Mouse (Mus musculus): ENCODE results near the gene Nbr1. TPM values are rescaled to one million over a fixed set of nuclear protein-coding genes. Genes with fewer than 3 reads are reported as not detected.
A peak's percentile ranks its signal among the peaks of the same experiment; 100 is the strongest.
"Not testable (repeated sequence)": the region's sequence is repeated elsewhere in the genome, so short reads cannot be mapped to it uniquely, and the experiment has no call there.

Nbr1 gene
- total RNA-seq, 2 experiments from 2014 or later = 89.9 to 101 TPM

- intact Hi-C loops (cut with DNase I) = no loop called here
Observed at GRCm38 (mm10) chr11:101582054-101583035, 30.4 kb downstream of the Nbr1 start, which contains the start of gene Tmem106a. TSS of gene Tmem106a (plus strand) at chr11:101582242.

GRCm38 (mm10) chr11:101583205-101583604 is 31.3 kb downstream of the Nbr1 start:
- intact Hi-C loops (cut with DNase I) = no loop called here
- DNase-seq (ENCODE audit: low spot score) = no peak

More at GRCm38 (mm10) chr11:101582054-101583035, 30.4 kb downstream of the Nbr1 start, which contains the start of gene Tmem106a:
- peak; percentile 26 for DNase-seq (ENCODE audit: low spot score)

GRCm38 (mm10) chr11:101585031-101585430 is 33.1 kb downstream of the Nbr1 start:
- intact Hi-C loops (cut with DNase I); DNase-seq (ENCODE audit: low spot score): not testable (repeated sequence)

DNA sequence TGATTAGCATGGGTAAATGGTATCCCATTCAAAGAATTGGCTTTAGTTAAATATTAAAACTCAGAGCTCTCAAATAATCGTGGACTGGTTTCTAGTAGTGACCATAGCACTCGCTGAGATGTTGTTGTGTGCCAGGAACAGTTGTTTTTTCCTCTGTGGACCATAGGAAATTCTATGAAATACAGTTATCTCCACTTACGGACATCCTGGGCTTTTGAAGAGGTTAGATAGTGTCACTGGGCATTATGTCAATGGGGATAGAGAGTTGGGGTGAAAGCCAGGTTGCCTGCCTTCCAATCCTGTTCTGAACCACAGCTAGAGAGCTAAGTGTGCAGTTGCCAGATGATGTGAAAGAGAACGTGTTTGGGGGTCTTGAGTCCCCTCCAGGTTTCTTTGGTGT is 33.9 kb downstream of the Nbr1 start:
- no peak for DNase-seq (ENCODE audit: low spot score)
- intact Hi-C loops (cut with DNase I) = no loop called here

DNA sequence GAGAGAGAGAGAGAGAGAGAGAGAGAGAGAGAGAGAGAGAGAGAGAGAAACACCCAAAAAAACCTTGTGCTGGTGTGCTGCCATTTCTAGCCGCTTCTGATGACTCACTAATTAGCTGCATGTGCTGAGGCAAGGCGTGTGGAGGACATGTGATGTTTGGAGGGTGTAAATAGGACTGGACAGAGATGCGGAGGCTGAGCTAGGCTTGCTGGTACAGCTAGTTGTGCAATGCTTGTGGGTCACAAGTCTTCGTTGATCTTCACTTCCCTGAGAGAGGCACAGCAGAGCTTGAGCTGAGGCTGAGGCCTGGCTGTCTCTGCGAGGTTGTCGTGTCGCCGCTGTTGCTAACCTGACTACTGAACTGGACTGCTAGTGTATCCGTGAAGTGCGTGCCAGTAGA is 35.7 kb downstream of the Nbr1 start:
- intact Hi-C loops (cut with DNase I) = no loop called here
- no peak for DNase-seq (ENCODE audit: low spot score)

DNA sequence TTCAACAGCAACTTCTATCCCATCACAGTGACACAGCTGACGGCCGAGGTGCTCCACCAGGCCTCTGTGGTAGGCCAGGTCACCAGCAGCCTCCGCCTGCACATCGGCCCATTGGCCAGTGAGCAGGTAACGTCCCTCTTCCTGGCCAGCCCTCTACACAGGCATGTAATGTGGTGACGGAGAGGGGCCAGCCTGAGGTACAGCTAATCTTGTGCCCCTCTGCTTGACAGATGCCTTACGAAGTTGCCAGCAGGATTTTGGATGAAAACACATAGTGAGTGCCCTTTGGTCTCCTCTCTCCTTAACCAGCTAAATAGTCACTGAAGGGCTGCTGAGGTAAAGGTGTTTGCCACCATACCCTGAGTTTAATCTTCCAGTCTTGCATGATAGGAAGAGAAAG is 36.9 kb downstream of the Nbr1 start:
- intact Hi-C loops (cut with DNase I) = no loop called here
- no peak for DNase-seq (ENCODE audit: low spot score)

GRCm38 (mm10) chr11:101589444-101589843 is 37.5 kb downstream of the Nbr1 start:
- intact Hi-C loops (cut with DNase I) = no loop called here
- DNase-seq (ENCODE audit: low spot score) = no peak

DNA sequence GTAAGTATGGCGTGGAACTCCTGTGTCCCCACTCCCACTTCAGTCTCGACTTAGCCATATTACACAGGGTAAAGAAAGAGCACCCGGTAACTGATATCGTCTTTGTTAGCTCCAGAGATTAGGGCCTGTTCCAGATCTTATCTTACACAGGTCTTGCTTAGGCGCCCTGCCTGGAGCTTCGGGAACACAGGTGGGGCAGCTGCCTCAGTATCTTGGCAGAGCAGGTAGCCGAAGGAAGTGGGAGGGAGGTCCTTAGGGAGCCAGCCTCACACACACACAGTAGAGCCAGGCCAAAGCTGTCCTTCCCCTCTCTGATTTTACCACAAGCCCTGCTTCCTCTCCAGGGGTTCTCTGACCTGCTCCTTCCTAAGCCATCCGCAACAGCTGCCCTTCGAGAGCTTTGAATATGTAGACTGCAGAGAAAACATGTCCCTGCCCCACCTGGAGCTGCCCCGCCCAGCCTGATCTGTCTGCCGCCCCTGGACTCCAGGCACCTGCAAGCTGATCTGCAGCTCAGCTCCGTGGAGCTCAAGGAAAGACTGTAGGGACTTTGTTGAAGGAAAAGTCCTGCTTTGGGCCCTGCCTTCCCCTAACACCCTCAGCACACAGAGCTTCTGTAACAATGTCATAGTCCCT is 38.2 kb downstream of the Nbr1 start:
- DNase-seq (ENCODE audit: low spot score) = no peak
- intact Hi-C loops (cut with DNase I) = no loop called here

DNA sequence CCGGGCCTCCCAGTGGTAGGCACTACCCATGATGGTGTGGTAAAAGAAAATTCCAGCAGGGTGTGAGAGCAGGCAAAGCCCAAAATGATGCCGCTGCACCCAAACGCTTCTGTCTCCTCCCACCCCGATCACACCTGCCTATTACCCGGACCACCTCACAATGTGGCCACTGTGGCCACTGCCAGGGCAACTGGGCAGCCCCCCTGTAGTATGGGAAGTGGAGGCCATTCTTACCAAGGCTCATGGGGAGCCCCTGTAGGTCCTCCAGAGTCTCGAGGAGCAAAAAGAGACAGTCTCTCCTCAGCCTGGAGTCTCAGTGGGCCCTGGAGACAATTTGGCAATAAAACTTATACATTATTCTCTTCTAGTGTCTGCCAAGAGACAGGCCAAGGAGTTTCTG is 47.2 kb downstream of the Nbr1 start, which contains the start of gene Gm11634:
Gm11634 (minus strand) TSS at position 101 of the 400 bp plus-strand sequence.
- intact Hi-C loops (cut with DNase I) = no loop called here
- DNase-seq (ENCODE audit: low spot score) = no peak

DNA sequence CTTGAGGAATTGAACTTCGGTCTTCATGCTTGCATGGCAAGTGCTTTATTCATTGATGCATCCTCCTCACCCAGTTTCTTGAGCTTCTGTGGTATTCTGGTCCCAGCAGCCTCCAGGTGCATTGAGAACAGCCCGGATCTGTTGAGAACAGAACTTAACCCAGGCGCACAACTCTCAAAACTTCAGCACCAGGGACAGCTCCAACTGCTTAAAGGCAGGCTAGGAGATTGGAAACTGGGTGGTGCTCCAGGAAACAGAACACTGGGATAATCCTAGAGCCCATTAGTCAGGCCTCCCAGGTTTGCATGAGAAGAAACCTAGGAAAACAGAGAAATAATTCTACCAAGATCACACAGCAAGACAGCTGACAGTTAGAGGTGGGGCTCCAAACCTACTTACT is 50.5 kb downstream of the Nbr1 start:
- intact Hi-C loops (cut with DNase I) = no loop called here
- no peak for DNase-seq (ENCODE audit: low spot score)

- intact Hi-C loops (cut with DNase I) = no loop called here
- no peak for DNase-seq (ENCODE audit: low spot score)
Observed at GRCm38 (mm10) chr11:101604116-101604515, 52.2 kb downstream of the Nbr1 start.

DNA sequence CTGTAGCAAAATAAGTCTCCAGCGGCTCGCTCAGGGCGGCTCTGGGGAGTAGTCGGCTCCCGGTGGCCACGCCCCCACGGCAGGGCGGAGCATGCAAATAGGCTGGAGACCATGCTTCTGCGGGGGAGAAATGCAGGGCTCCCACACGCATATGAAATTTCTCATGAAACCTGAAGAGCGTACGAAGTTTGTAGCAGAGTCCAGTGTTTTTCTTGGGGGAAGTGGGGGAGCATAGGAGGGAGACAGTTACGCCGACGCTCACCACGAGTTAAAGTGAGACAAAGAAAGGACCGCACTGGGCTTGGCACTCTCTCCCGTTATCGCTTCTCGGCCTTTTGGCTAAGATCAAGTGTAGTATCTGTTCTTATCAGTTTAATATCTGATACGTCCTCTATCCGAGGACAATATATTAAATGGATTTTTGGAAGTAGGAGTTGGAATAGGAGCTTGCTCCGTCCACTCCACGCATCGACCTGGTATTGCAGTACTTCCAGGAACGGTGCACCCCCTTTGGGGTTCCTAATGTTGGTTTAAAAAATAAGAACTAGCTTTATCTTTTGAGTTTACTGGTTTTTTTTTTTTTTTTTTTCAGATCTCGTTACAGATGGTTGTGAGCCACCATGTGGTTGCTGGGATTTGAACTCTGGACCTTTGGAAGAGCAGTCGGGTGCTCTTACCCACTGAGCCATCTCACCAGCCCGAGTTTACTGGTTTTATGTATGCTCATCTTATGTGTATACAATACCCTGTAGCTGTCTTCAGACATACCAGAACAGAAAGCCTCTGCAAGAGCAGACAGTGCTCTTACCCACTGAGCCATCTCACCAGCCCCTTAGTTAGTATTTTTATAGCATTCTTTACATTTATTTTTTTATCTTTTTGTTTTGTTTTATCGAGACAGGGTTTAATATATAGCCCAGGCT is 52.8 kb downstream of the Nbr1 start:
- peak; percentile 13 for DNase-seq (ENCODE audit: low spot score)
- intact Hi-C loops (cut with DNase I) = not testable (repeated sequence)

- intact Hi-C loops (cut with DNase I); DNase-seq (ENCODE audit: low spot score): not testable (repeated sequence)
Observed at GRCm38 (mm10) chr11:101607134-101607533, 55.2 kb downstream of the Nbr1 start.

DNA sequence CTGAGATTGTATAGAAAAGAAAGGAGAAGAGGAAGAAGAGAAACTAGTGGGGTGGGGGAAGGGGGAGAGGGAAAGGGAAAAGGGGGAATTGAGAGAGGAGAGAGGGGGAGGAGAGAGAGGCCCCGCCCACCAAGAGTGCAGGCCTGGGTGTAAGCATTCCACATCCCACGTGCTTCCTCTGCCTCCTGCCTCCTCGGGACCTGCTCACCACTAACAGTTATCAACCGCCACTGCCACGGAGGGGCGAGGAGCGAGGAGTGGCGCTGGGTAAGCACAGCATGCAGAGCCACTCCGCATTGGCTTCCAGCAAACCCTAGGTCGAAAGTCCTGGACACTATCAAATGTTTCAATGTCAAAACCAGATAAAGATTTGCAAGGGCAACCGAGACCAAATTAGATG is 58.5 kb downstream of the Nbr1 start:
- intact Hi-C loops (cut with DNase I) = no loop called here
- DNase-seq (ENCODE audit: low spot score) = no peak

- intact Hi-C loops (cut with DNase I) = no loop called here
- no peak for DNase-seq (ENCODE audit: low spot score)
Observed at GRCm38 (mm10) chr11:101613596-101613995, 61.6 kb downstream of the Nbr1 start.

DNA sequence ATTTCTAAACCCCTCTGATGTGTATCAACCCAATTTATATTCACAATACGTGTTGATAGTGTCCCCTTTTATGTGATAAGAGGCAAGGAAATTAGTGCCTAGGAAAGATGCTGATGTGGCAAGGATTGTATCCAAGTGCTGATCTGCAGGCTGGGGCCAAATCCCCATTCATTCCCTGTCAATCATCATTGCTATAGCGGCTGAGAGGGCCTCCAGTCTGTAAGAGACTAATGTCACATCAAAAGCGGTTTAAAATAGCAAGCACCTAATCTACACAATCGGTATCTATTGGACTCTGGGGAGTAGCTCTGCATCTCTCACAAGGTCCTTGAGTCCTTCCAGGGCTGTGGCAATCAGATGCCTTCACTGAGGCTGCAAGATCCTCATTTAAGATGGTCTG is 62.2 kb downstream of the Nbr1 start:
- intact Hi-C loops (cut with DNase I) = no loop called here
- no peak for DNase-seq (ENCODE audit: low spot score)

GRCm38 (mm10) chr11:101615380-101615779 is 63.4 kb downstream of the Nbr1 start:
- DNase-seq (ENCODE audit: low spot score) = no peak
- intact Hi-C loops (cut with DNase I) = no loop called here

DNA sequence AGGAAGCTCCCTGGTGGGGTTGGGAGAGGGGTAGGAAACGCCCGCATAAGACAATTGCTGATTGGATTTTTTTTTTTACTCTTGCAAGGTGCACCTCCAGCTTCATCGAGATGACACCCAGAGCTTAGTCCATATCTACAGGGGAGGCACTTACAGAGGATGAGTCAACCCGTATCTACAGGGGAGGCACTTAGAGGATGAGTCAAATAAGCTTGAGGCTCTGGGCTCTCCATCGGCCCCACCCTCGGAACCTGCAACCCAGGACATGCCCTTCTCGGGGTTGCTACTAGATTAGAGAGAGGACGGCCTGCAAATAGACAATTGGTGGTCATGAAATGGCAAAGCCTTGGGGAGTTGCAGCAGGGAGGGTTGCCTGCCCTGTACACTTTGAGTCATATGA is 64.2 kb downstream of the Nbr1 start:
- DNase-seq (ENCODE audit: low spot score) = no peak
- intact Hi-C loops (cut with DNase I) = no loop called here

GRCm38 (mm10) chr11:101616948-101617767 is 65.2 kb downstream of the Nbr1 start:
- DNase-seq (ENCODE audit: low spot score) = no peak
- intact Hi-C loops (cut with DNase I) = no loop called here

All from heart, postnatal 25 days (tissue).